Mouse (Mus musculus): Measurements from ENCODE around the gene Pik3r5.

GRCm38 (mm10) chr11:68400727-68401219 is 31.1 kb upstream of the Pik3r5 start, which contains the start of gene Ntn1:
- no peak for TF ChIP-seq CTCF (IDR thresholded peaks at IDR 0.05; ENCODE audit: extremely low read depth, insufficient read depth, insufficient read length, insufficient replicate concordance)
- TF ChIP-seq POLR2A (IDR thresholded peaks at IDR 0.05; ENCODE audit: low read depth, low read length) = no peak
